Comparison of ENCODE assay signal across 26 mouse cellular contexts in genomic region chr9:13460012-13460411, GRCm38 (mm10). TPM values are rescaled to one million over a fixed set of nuclear protein-coding genes. Genes with fewer than 3 reads are reported as not detected.
"Had no signal": no experiment of that assay in that cellular context is flagged by ENCODE, and none has a peak within 500 bp of the region (broad histone marks: within the 10 kb centered on the region; RNA-seq: fewer than 3 reads in every experiment).

No protein-coding gene starts in this region.

- H3K36me3 ChIP-seq: lung, embryonic 15.5 days; midbrain, embryonic 12.5 days; neural tube, embryonic 13.5 days; neural tube, embryonic 15.5 days; stomach, embryonic 15.5 days had no signal

- ATAC-seq: midbrain, embryonic 16.5 days had no signal

- H3K9ac ChIP-seq: lung, embryonic 15.5 days; midbrain, embryonic 12.5 days; neural tube, embryonic 13.5 days; neural tube, embryonic 15.5 days; stomach, embryonic 15.5 days had no signal

- H3K4me3 ChIP-seq: lung, embryonic 15.5 days; megakaryocyte, embryonic 14.5 days; midbrain, embryonic 12.5 days; myocyte; neural tube, embryonic 13.5 days; neural tube, embryonic 15.5 days; stomach, embryonic 15.5 days had no signal

- H3K27me3 ChIP-seq: lung, embryonic 15.5 days; midbrain, embryonic 12.5 days; neural tube, embryonic 13.5 days; neural tube, embryonic 15.5 days; stomach, embryonic 15.5 days had no signal

- H3K27ac ChIP-seq: lung, embryonic 15.5 days; macrophage; midbrain, embryonic 12.5 days; neural tube, embryonic 13.5 days; neural tube, embryonic 15.5 days; stomach, embryonic 15.5 days; stomach, postnatal 0 days had no signal

- H3K9me3 ChIP-seq: lung, embryonic 15.5 days; megakaryocyte, embryonic 14.5 days; midbrain, embryonic 12.5 days; neural tube, embryonic 13.5 days; neural tube, embryonic 15.5 days; stomach, embryonic 15.5 days had no signal

- DNase-seq: lung, adult 2 months; lung, postnatal 14 days; midbrain, embryonic 14.5 days; retina, postnatal 1 day; right cerebral cortex, adult 18-20 months; right cerebral cortex, postnatal 25 days; right cerebral cortex, postnatal 4 days; spleen, adult 18-20 months; thymus, adult 2 months; thymus, postnatal 25 days; thymus, postnatal 4 days had no signal

- H3K4me1 ChIP-seq: megakaryocyte, embryonic 14.5 days had no signal

- H3K4me2 ChIP-seq: lung, embryonic 15.5 days; midbrain, embryonic 12.5 days; neural tube, embryonic 13.5 days; neural tube, embryonic 15.5 days; stomach, embryonic 15.5 days had no signal

RNA-seq across cellular contexts. Expression of gene Gm17571, which starts 13.5 kb away (rescaled TPM):
- polyA plus RNA-seq: lung, adult 2 months; lung, embryonic 15.5 days; lung, postnatal 0 days; macrophage; midbrain, embryonic 12.5 days; midbrain, embryonic 14.5 days; midbrain, embryonic 16.5 days; myocyte; neural tube, embryonic 11.5 days; neural tube, embryonic 13.5 days; neural tube, embryonic 15.5 days; small intestine, adult 2 months; stomach, embryonic 15.5 days; stomach, postnatal 0 days; testis, adult 2 months; thymus, adult 2 months; urinary bladder, adult 2 months had no signal
